In the genomic region with DNA sequence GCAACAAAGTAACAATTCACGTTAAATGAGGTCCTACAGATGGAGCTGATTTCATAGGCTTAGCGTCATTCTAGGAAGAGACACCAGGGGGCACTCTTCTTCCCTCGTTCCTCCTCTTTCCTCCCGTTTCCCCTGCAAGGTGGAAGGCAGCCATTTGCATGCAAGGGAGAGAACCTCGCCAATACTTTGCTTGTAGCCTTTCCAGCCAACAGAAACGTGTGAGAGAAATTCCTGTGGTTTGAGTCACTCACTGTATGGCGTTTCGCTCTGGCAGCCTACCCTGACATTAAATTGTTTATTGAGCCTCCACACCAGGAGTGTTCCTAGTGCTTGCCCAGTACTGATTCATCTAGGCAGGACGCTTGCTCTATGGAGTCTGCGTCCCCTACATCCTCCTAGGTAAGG, we compare ENCODE assay signal across 8 mouse cellular contexts.
DNase-seq lines count a peak whose midpoint lies in the region; ATAC-seq and TF ChIP-seq lines count a peak whose summit lies in the region.

No protein-coding gene starts in this region.

- no peaks in the 10 kb centered on the region for H3K27me3 ChIP-seq in forebrain, embryonic 10.5 days (ENCODE audit: poor library complexity, severe bottlenecking)
- no peaks in the 10 kb centered on the region for H3K27me3 ChIP-seq in heart, postnatal 0 days (ENCODE audit: control insufficient read depth, insufficient read depth, low read length)
- H3K27me3 ChIP-seq in liver, embryonic 12.5 days (replicated peaks), result no peaks in the 10 kb centered on the region; the same call in 1 of the 2 replicates

- TF ChIP-seq EP300 in heart, postnatal 0 days (IDR thresholded peaks at IDR 0.05; ENCODE audit: low read depth), result no peak

- ATAC-seq in heart, postnatal 0 days (ENCODE audit: insufficient read depth, low read depth), result peak; percentile 45; the same call in 1 of the 2 replicates
- ATAC-seq in liver, embryonic 12.5 days, result no peak

- WGBS in forebrain, embryonic 10.5 days, result 21% methylated on average over 10 of the region's 10 CpGs
- 9% methylated on average over 10 of the region's 10 CpGs for WGBS in heart, postnatal 0 days
- 11% methylated on average over 10 of the region's 10 CpGs for WGBS in liver, embryonic 12.5 days (ENCODE audit: insufficient replicate concordance)

- peaks cover 13% of the 10 kb centered on the region; the same call in 1 of the 2 replicates for H3K4me1 ChIP-seq in forebrain, embryonic 10.5 days
- no peaks in the 10 kb centered on the region for H3K4me1 ChIP-seq in heart, postnatal 0 days (ENCODE audit: control insufficient read depth, insufficient read depth)
- H3K4me1 ChIP-seq in liver, embryonic 12.5 days, result no peaks in the 10 kb centered on the region; the same call in 1 of the 2 replicates

- peak; percentile 92 for TF ChIP-seq CTCF in heart, postnatal 0 days (IDR thresholded peaks at IDR 0.05; ENCODE audit: low read depth)

- H3K9me3 ChIP-seq in forebrain, embryonic 10.5 days, result no peaks in the 10 kb centered on the region; the same call in 1 of the 2 replicates
- H3K9me3 ChIP-seq in heart, postnatal 0 days (replicated peaks; ENCODE audit: control insufficient read depth, low read length), result no peaks in the 10 kb centered on the region
- H3K9me3 ChIP-seq in liver, embryonic 12.5 days (replicated peaks), result peaks cover 24% of the 10 kb centered on the region

- peak overlapping the region; percentile 45 for H3K4me2 ChIP-seq in heart, postnatal 0 days (ENCODE audit: low read depth, low read length)
- H3K4me2 ChIP-seq in liver, embryonic 12.5 days, result peak overlapping the region; percentile 30; the same call in 1 of the 2 replicates

- DNase-seq in CD4-positive, CD25-positive, alpha-beta regulatory T cell, adult 2 months (ENCODE audit: low read depth, low spot score), result peak; percentile 75
- peak; percentile 90 for DNase-seq in brain, adult 2 months (ENCODE audit: low read depth, low spot score)
- DNase-seq in forebrain, embryonic 10.5 days (ENCODE audit: extremely low spot score, low spot score), result peak; percentile 72
- DNase-seq in heart, postnatal 0 days (ENCODE audit: low spot score), result peak; percentile 80
- DNase-seq in kidney, postnatal 25 days, result peak; percentile 75 to 87
- DNase-seq in neural tube, embryonic 10.5 days (ENCODE audit: extremely low spot score, low spot score), result peak; percentile 73
- peak; percentile 68 for DNase-seq in thymus, postnatal 0 days (ENCODE audit: low spot score)

- no peaks in the 10 kb centered on the region for H3K36me3 ChIP-seq in forebrain, embryonic 10.5 days (replicated peaks)
- H3K36me3 ChIP-seq in heart, postnatal 0 days (replicated peaks; ENCODE audit: control insufficient read depth, insufficient read depth, low read length), result no peaks in the 10 kb centered on the region
- H3K36me3 ChIP-seq in liver, embryonic 12.5 days, result no peaks in the 10 kb centered on the region

- H3K27ac ChIP-seq in forebrain, embryonic 10.5 days, result no peak overlapping the region
- no peak overlapping the region for H3K27ac ChIP-seq in heart, postnatal 0 days (ENCODE audit: low read depth)
- H3K27ac ChIP-seq in liver, embryonic 12.5 days, result no peak overlapping the region

- no peak overlapping the region for H3K9ac ChIP-seq in heart, postnatal 0 days (replicated peaks; ENCODE audit: low read depth, low read length)
- H3K9ac ChIP-seq in liver, embryonic 12.5 days, result no peak overlapping the region

- H3K4me3 ChIP-seq in forebrain, embryonic 10.5 days, result peak overlapping the region; percentile 4; the same call in 1 of the 2 replicates
- no peak overlapping the region for H3K4me3 ChIP-seq in heart, postnatal 0 days (ENCODE audit: low read depth, low read length)
- H3K4me3 ChIP-seq in liver, embryonic 12.5 days, result no peak overlapping the region
